Mouse (Mus musculus) cortical plate, adult 2 months (tissue): ENCODE data around the gene Myo3b.
A peak's percentile ranks its signal among the peaks of the same experiment; 100 is the strongest.

Source experiments
- CTCF ChIP-seq: fragments of 200-500 bp; IDR thresholded peaks from 2 replicates; pipeline ENCODE4 v1.5.1; 2011; ENCODE audit warnings: mild to moderate bottlenecking, control low read depth, low read length; ENCODE audit not compliant: insufficient read depth; ENCODE audit errors: extremely low read depth
- POLR2A ChIP-seq: fragments of 200-500 bp; IDR thresholded peaks from 2 replicates; pipeline ENCODE4 v1.6.1; 2011; ENCODE audit warnings: mild to moderate bottlenecking, low read length, control low read depth; ENCODE audit not compliant: insufficient read depth; ENCODE audit errors: extremely low read depth

DNA sequence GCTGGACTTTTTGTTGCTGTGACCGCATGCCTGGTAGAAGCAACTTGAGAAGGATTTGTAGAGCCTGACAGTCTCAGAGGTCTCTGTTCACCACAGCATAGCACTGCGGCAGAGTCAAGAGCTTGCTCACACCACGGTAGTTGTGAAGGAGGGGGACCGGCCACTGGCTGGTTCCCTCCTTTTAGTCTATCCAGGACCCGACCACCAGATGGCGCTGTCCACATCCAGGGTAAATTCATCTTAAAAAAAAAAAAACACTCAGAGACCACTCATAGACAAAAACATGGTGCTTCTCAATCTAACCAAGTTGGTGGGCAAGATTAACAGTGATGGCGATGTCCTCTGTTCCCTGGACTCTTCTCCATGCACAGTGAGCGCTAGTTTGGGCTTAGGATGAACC, 1.7 kb upstream of the Myo3b start:
- TF ChIP-seq POLR2A (no peak), CTCF (peak; percentile 23; the same call in 1 of the 2 replicates)
